Mouse (Mus musculus) liver, embryonic 13.5 days (tissue): ENCODE measurements around the gene Abcc12. TPM values are rescaled to one million over a fixed set of nuclear protein-coding genes. Genes with fewer than 3 reads are reported as not detected.

Experiments
- ATAC-seq: fragments of 200-750 bp; cut with Nextera tagmentation; 2 replicates; pipeline ENCODE4 v1.8.0; 2017; ENCODE audit warnings: low read depth, mild to moderate bottlenecking, moderate number of reproducible peaks, moderate library complexity
- DNase-seq: peaks from one replicate; pipeline ENCODE4 v3.0.0; 2022
- H3K27ac ChIP-seq: fragments of 300-500 bp; sonication (generic); 2 replicates; pipeline ENCODE4 v1.5.1; 2015; ENCODE audit warnings: moderate library complexity, mild to moderate bottlenecking, inconsistent platforms
- H3K27me3 ChIP-seq: fragments of 300-500 bp; sonication (generic); 2 replicates; pipeline ENCODE4 v1.6.1; 2015; ENCODE audit warnings: mild to moderate bottlenecking, inconsistent platforms
- H3K36me3 ChIP-seq: fragments of 300-500 bp; sonication (generic); 2 replicates; pipeline ENCODE4 v1.6.1; 2015; ENCODE audit warnings: mild to moderate bottlenecking, inconsistent platforms
- H3K4me1 ChIP-seq: fragments of 300-500 bp; sonication (generic); replicated peaks from 2 replicates; pipeline ENCODE4 v1.6.1; 2015; ENCODE audit warnings: inconsistent platforms
- H3K4me2 ChIP-seq: fragments of 300-500 bp; sonication (generic); 2 replicates; pipeline ENCODE4 v1.6.1; 2015; ENCODE audit warnings: inconsistent platforms, mild to moderate bottlenecking, moderate library complexity
- H3K4me3 ChIP-seq: fragments of 300-500 bp; sonication (generic); replicated peaks from 2 replicates; pipeline ENCODE4 v1.5.1; 2015; ENCODE audit warnings: mild to moderate bottlenecking, inconsistent platforms
- H3K9ac ChIP-seq: fragments of 300-500 bp; sonication (generic); 2 replicates; pipeline ENCODE4 v1.6.1; 2015; ENCODE audit warnings: mild to moderate bottlenecking, inconsistent platforms
- H3K9me3 ChIP-seq: fragments of 300-500 bp; sonication (generic); replicated peaks from 2 replicates; pipeline ENCODE4 v1.6.1; 2016; ENCODE audit warnings: inconsistent platforms
- WGBS: fragments of 180-500 bp; shearing (Covaris S2); methylation state at CpG from one replicate; pipeline ENCODE4 v1.1.7; 2015; ENCODE audit not compliant: insufficient replicate concordance; 5-methylcytosine and 5-hydroxymethylcytosine counted together
- microRNA-seq: library from miRNA; unstranded; fragments of <30 nt; microRNA quantifications from one replicate; pipeline ENCODE4, GENCODE M21; 2016
- polyA plus RNA-seq: library from polyadenylated mRNA; unstranded; fragments of >200 nt; fragmentation: Nextera tagmentation; extraction: Ambion mirVana; gene quantifications from 2 replicates; pipeline ENCODE4 v1.2.1, GENCODE M21; 2015

The Abcc12 gene
- polyA plus RNA-seq, 1 experiment from 2014 or later, result not detected

GRCm38 (mm10) chr8:86453697-86454480, 126.6 kb downstream of the Abcc12 start:
- no peak overlapping the region for H3K27ac ChIP-seq
- DNase-seq (no peak), ATAC-seq (no peak)
- no peaks in the 10 kb centered on the region for H3K36me3 ChIP-seq
- no peak overlapping the region for H3K4me3 ChIP-seq
- no peaks in the 10 kb centered on the region for H3K9me3 ChIP-seq
- no peak overlapping the region for H3K4me2 ChIP-seq
- 63% methylated on average over 11 of the region's 11 CpGs for WGBS
- H3K4me1 ChIP-seq, result no peaks in the 10 kb centered on the region
- H3K27me3 ChIP-seq, result no peaks in the 10 kb centered on the region
- no peak overlapping the region for H3K9ac ChIP-seq

- no peak overlapping the region for H3K9ac ChIP-seq
- H3K27me3 ChIP-seq, result no peaks in the 10 kb centered on the region
- no peaks in the 10 kb centered on the region for H3K36me3 ChIP-seq
- no peaks in the 10 kb centered on the region for H3K4me1 ChIP-seq
- H3K4me2 ChIP-seq, result no peak overlapping the region
- DNase-seq (no peak), ATAC-seq (no peak)
- WGBS, result 71% methylated on average over 4 of the region's 4 CpGs
- no peaks in the 10 kb centered on the region for H3K9me3 ChIP-seq
- H3K27ac ChIP-seq, result no peak overlapping the region
- H3K4me3 ChIP-seq, result no peak overlapping the region
Measured at GRCm38 (mm10) chr8:86449870-86450515, 130.5 kb downstream of the Abcc12 start.

DNA sequence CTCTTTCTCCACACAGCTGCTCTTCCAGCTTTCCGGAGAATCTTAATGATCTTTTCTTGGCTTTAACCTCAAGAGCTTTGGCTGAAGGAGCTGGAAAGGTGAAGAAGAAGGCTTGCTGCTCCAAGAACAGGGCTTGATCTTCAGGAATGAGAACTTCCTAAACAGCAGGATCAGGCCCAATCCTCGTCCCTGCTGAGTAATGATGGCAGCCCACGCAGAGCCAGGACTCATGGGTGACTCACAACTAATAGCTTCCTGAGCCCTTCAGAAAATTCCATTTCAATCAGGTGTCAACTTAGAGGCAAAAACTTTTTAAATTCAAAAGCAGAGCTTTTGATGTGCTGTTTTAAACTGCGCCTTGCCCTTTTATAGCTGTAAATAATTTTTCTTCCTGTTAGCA, 135.0 kb downstream of the Abcc12 start:
- no peak overlapping the region for H3K4me3 ChIP-seq
- DNase-seq (no peak), ATAC-seq (no peak)
- no peak overlapping the region for H3K9ac ChIP-seq
- H3K9me3 ChIP-seq, result no peaks in the 10 kb centered on the region
- no peaks in the 10 kb centered on the region for H3K4me1 ChIP-seq
- H3K27me3 ChIP-seq, result no peaks in the 10 kb centered on the region
- WGBS, result 63% methylated on average over 4 of the region's 4 CpGs
- H3K27ac ChIP-seq, result no peak overlapping the region
- no peak overlapping the region for H3K4me2 ChIP-seq
- no peaks in the 10 kb centered on the region for H3K36me3 ChIP-seq

DNA sequence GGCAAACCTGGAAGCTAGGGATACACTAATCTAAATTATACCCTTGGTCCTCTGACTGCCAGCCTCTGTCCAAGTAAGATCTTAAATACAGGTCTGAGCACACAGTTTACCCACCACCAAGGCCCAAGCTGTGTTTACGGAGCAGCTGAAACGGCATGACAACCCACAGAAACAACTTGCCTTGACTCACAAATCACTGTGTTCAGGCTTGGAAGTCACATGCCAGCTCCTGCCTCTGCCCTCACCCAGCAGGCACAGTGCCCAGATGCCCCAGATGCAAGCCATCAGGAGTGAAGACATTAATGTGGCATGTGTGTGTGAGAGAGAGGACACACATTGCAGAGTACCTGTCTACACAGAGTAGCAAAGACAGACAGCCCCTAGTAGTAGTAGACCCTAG, 136.7 kb downstream of the Abcc12 start:
- H3K9ac ChIP-seq, result no peak overlapping the region
- H3K4me1 ChIP-seq, result no peaks in the 10 kb centered on the region
- H3K27me3 ChIP-seq, result no peaks in the 10 kb centered on the region
- WGBS, result 64% methylated on average over 2 of the region's 2 CpGs
- H3K9me3 ChIP-seq, result no peaks in the 10 kb centered on the region
- H3K4me2 ChIP-seq, result no peak overlapping the region
- no peak for ATAC-seq
- DNase-seq, result no peak
- no peak overlapping the region for H3K27ac ChIP-seq
- no peak overlapping the region for H3K4me3 ChIP-seq
- H3K36me3 ChIP-seq, result no peaks in the 10 kb centered on the region

DNA sequence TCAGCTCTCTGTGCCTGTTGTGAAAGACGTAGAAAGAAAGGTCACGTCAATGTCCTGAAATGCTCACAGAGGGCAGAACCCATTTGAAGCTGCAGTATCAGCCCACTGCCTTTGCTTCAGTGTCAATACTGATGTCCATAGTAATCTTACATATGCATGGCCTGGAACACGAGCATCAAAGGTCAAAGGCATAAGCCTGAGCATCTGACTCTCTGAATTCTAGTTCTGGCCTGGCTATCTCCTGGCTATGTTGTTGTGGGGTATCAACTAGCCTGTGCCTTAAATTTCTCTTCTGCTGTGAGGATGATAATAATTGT, 141.5 kb downstream of the Abcc12 start:
- Histone ChIP-seq H3K36me3 (no peaks in the 10 kb centered on the region), H3K4me2 (no peak overlapping the region), H3K27ac (no peak overlapping the region), H3K4me1 (no peaks in the 10 kb centered on the region), H3K9ac (no peak overlapping the region), H3K9me3 (no peaks in the 10 kb centered on the region), H3K27me3 (no peaks in the 10 kb centered on the region), H3K4me3 (no peak overlapping the region)
- ATAC-seq, result no peak
- DNase-seq, result no peak
- WGBS, result 67% methylated on average over 3 of the region's 3 CpGs

- no peak for DNase-seq
- Histone ChIP-seq H3K27ac (no peak overlapping the region), H3K4me1 (no peaks in the 10 kb centered on the region), H3K27me3 (no peaks in the 10 kb centered on the region), H3K9me3 (no peaks in the 10 kb centered on the region), H3K4me2 (no peak overlapping the region), H3K4me3 (no peak overlapping the region), H3K36me3 (no peaks in the 10 kb centered on the region), H3K9ac (no peak overlapping the region)
- WGBS, result 57% methylated on average over 5 of the region's 5 CpGs
- no peak for ATAC-seq
Measured at GRCm38 (mm10) chr8:86438133-86438982, 142.1 kb downstream of the Abcc12 start.

- ATAC-seq, result no peak
Measured at GRCm38 (mm10) chr8:86437418-86437817, 143.1 kb downstream of the Abcc12 start.

More at GRCm38 (mm10) chr8:86437418-86437817, 143.1 kb downstream of the Abcc12 start:
- no peak overlapping the region for H3K4me2 ChIP-seq
- no peak for DNase-seq
- no peaks in the 10 kb centered on the region for H3K36me3 ChIP-seq
- H3K27me3 ChIP-seq, result no peaks in the 10 kb centered on the region
- no peak overlapping the region for H3K9ac ChIP-seq
- no peak overlapping the region for H3K4me3 ChIP-seq
- WGBS, result 40% methylated on average over 1 of the region's 1 CpGs
- H3K27ac ChIP-seq, result no peak overlapping the region
- no peaks in the 10 kb centered on the region for H3K9me3 ChIP-seq
- H3K4me1 ChIP-seq, result no peaks in the 10 kb centered on the region

Small RNAs within 50 kb of the gene (microRNA-seq; reads per million reads assigned to microRNA genes)
- not detected for gene Gm44348

Other genes starting within 250 kb of the Abcc12 start
- gene Lonp2, start 43.4 kb upstream of the Abcc12 start, polyA plus RNA-seq, result 34.5 and 42.2 TPM in 2 replicates
- 1.1 and 1.3 TPM in 2 replicates for gene Gm10638, start 165.0 kb upstream of the Abcc12 start, polyA plus RNA-seq
- gene Siah1a, start 165.2 kb upstream of the Abcc12 start, polyA plus RNA-seq, result 16.1 and 17.0 TPM in 2 replicates